Mouse (Mus musculus) kidney, adult 2 months (tissue): ENCODE results near the gene Rps6kc1.
"Not testable (repeated sequence)": the region's sequence is repeated elsewhere in the genome, so short reads cannot be mapped to it uniquely, and the experiment has no call there.

Experiments
- CTCF ChIP-seq: fragments of 200-500 bp; conservative IDR thresholded peaks from 2 replicates; pipeline ENCODE4 v1.5.1; 2011; ENCODE audit warnings: low read depth, mild to moderate bottlenecking, control low read depth, low read length, moderate library complexity, mixed read lengths; ENCODE audit not compliant: insufficient read depth, insufficient read length
- POLR2A ChIP-seq: fragments of 200-500 bp; IDR thresholded peaks from one replicate; pipeline ENCODE4 v1.6.1; 2011; ENCODE audit warnings: low read depth, low read length, control low read depth

DNA sequence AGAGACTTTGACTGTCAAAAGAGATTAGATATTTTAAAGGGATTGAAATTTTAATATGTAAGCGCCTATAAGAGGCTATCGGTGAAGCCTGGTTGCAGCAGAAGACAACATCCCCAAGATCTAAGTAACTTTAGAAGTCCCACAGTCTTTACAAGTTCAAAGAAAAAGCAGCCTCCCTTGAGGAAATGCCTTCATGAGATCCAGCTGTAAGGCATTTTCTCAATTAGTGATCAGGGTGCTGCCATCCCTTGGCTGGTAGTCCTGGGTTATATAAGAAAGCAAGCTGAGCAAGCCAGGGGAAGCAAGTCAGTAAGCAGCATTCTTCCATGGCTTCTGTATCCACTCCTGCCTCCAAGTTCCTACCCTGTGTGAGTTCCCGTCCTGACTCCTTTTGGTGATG lies 13.2 kb upstream of the Rps6kc1 start, which contains the start of gene Angel2:
- TF ChIP-seq CTCF, POLR2A: not testable (repeated sequence)
